Mouse (Mus musculus) left cerebral cortex, adult 2 months (tissue): ENCODE data around the gene Mrm2. TPM values are rescaled to one million over a fixed set of nuclear protein-coding genes. Genes with fewer than 3 reads are reported as not detected.

Source experiments
- DNase-seq, 2 experiments: peaks; one replicate each; pipeline ENCODE4 v3.0.0; 2021 to 2022; ENCODE audit warnings: low spot score in 2 of 2, mixed read lengths in 1 of 2; ENCODE audit errors: extremely low spot score in 1 of 2
- H3K27ac ChIP-seq: fragments of 200-600 bp; 2 replicates; pipeline ENCODE4 v1.8.1; 2022
- H3K4me3 ChIP-seq: fragments of 200-600 bp; 2 replicates; pipeline ENCODE4 v1.8.1; 2022
- CTCF ChIP-seq: fragments of 200-600 bp; IDR thresholded peaks from 2 replicates; pipeline ENCODE4 v1.8.1; 2022; ENCODE audit warnings: antibody characterized with exemption, mild to moderate bottlenecking, moderate library complexity
- intact Hi-C: fragments of 180-260 bp; cut with DNase I; formaldehyde crosslinking; loops from one replicate; pipeline ENCODE4 v1.15.1; 2025
- total RNA-seq, 2 experiments: library from RNA; stranded (reverse); gene quantifications; 2 replicates each; pipeline ENCODE4 v1.2.3; 2021

Mrm2 gene
- total RNA-seq, 2 experiments from 2014 or later = 9.1 to 11.1 TPM

GRCm38 (mm10) chr5:140288287-140288686, 43.4 kb downstream of the Mrm2 start:
- DNase-seq = no peak
- Histone ChIP-seq H3K27ac (no peak overlapping the region), H3K4me3 (no peak overlapping the region)
- intact Hi-C loops = no loop called here
- TF ChIP-seq CTCF = no peak

- no peak for DNase-seq
- no peak for TF ChIP-seq CTCF
- H3K27ac ChIP-seq = no peak overlapping the region
- no peak overlapping the region for H3K4me3 ChIP-seq
- intact Hi-C loops = no loop called here
Observed at GRCm38 (mm10) chr5:140284761-140285160, 46.9 kb downstream of the Mrm2 start.

- H3K27ac ChIP-seq = no peak overlapping the region
- no peak for TF ChIP-seq CTCF
- no peak for DNase-seq
- H3K4me3 ChIP-seq = no peak overlapping the region
- intact Hi-C loops = no loop called here
Observed at GRCm38 (mm10) chr5:140284011-140284410, 47.7 kb downstream of the Mrm2 start.

GRCm38 (mm10) chr5:140282900-140283299, 48.8 kb downstream of the Mrm2 start:
- Histone ChIP-seq H3K4me3 (no peak overlapping the region), H3K27ac (no peak overlapping the region)
- DNase-seq = no peak
- TF ChIP-seq CTCF = no peak
- intact Hi-C loops = no loop called here

- intact Hi-C loops = no loop called here
- Histone ChIP-seq H3K27ac (no peak overlapping the region), H3K4me3 (no peak overlapping the region)
- DNase-seq = peak in 1 of 2 experiments; percentile 30
- no peak for TF ChIP-seq CTCF
Observed at GRCm38 (mm10) chr5:140282376-140282775, 49.3 kb downstream of the Mrm2 start.

- Histone ChIP-seq H3K27ac (no peak overlapping the region), H3K4me3 (no peak overlapping the region)
- intact Hi-C loops = no loop called here
- no peak for TF ChIP-seq CTCF
- DNase-seq = no peak
Observed at GRCm38 (mm10) chr5:140280205-140280604, 51.5 kb downstream of the Mrm2 start.

Other genes starting within 250 kb of the Mrm2 start
- gene Mad1l1, start 10.3 kb downstream of the Mrm2 start, total RNA-seq = 10 to 100 TPM; 14.1 to 17.6 TPM
- 1 to 10 TPM; 4.6 to 6.8 TPM for gene Nudt1, start 10.2 kb downstream of the Mrm2 start, total RNA-seq
- 10 to 100 TPM; 10.9 to 12.7 TPM for gene Snx8, start 57.4 kb upstream of the Mrm2 start, total RNA-seq
- gene Eif3b, start 87.4 kb upstream of the Mrm2 start, total RNA-seq = 10 to 100 TPM; 91.5 to 92.9 TPM
- gene Gm4869, start 113.7 kb upstream of the Mrm2 start, total RNA-seq = not detected
- 10 to 100 TPM; 16.2 to 17.5 TPM for gene Chst12, start 173.7 kb upstream of the Mrm2 start, total RNA-seq
- not detected for gene Grifin, start 233.2 kb upstream of the Mrm2 start, total RNA-seq